Mouse (Mus musculus): ENCODE results near the gene Olfr485.
"Not testable (repeated sequence)": the region's sequence is repeated elsewhere in the genome, so short reads cannot be mapped to it uniquely, and the experiment has no call there.

Gene Olfr485

GRCm38 (mm10) chr7:108159771-108160170, at the start of gene Olfr485:
TSS of gene Olfr485 (minus strand) at chr7:108159871.
- DNase-seq = no peak

GRCm38 (mm10) chr7:108196938-108197337, 37.3 kb upstream of the Olfr485 start:
- no peak for DNase-seq

- DNase-seq = not testable (repeated sequence)
Measured at GRCm38 (mm10) chr7:108196337-108196736, 36.7 kb upstream of the Olfr485 start.

DNA sequence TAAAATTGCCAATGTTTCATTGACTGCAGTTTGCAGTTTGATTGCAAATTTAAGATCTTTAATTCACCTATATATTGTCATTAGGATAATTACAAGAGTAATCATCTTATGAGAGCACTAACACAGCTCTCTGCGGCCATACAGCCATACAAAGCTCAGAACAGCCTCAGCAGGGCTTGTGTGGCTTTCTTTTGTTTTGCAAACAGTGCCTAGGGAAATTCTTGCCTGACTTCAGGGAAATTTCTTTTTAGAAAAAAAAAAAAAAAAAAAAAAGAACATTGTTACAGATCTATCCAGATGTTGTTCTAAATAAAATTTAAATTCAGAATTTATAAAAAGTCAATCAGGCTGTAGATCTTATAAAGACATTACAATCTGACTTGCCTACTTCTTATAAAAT, 33.0 kb upstream of the Olfr485 start:
- DNase-seq = not testable (repeated sequence)

GRCm38 (mm10) chr7:108191196-108191595, 31.5 kb upstream of the Olfr485 start:
- DNase-seq = not testable (repeated sequence)

DNA sequence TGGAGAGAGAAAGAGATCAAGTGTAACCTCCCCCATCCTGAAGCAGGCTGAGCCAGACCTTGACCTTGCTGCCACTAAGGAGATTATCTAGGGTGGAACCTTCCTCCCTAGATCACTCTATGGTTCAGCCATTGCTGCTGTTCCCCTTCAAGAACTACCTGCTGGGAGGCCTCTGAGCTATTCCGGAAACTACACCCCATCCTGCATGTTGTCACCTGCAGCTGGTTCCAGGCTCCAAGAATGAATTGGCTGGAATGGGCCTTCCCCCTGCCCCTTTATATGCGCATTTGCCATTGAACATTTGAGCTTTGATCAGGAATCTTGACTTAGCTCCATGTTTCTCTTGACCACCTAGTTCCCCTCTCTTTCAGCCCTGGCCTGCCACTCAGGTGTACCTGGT, 25.6 kb upstream of the Olfr485 start:
- DNase-seq = not testable (repeated sequence)

- DNase-seq = not testable (repeated sequence)
Measured at GRCm38 (mm10) chr7:108184401-108184800, 24.7 kb upstream of the Olfr485 start.

DNA sequence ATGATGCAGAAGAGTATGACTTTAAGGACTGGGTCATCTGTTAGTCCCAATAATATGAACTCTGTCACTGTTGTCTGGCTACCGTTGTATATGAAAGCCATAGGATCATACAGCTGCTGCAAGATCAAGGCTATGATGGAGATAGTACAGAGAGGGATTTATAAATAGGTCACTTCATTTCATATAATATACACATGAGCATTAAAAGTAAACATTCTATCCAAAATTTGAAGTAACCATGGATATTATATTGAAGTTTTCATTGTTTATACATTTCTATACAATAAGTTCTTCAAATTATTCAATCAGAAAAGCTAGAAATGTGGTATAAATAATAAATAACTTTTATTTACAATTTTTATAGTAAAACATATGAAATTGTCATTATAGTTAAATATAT, 13.0 kb upstream of the Olfr485 start, which contains the start of gene Olfr486:
TSS of gene Olfr486 (minus strand) at position 101 of the 400 bp plus-strand sequence.
- DNase-seq = not testable (repeated sequence)

DNA sequence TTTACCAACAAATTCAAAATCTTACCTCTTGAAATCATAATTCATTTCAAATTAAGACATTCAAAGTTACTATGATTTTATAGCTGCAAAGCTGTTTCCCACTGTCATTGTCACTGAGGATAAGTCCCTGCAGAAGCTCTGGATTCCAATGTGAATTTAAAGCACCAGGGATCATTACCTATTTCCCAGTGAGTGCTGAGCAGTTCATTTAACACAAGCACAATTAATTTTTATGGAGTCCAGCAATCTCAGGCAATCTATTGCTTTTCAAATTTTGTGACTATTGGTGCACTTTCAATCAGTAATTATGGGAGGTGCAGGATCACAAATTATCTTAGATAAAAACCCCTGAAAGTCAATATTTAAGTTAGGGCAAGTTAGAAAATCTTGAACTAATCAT, 32.3 kb downstream of the Olfr485 start, which contains the start of gene Olfr484:
TSS of gene Olfr484 (minus strand) at position 101 of the 400 bp plus-strand sequence.
- no peak for DNase-seq

DNA sequence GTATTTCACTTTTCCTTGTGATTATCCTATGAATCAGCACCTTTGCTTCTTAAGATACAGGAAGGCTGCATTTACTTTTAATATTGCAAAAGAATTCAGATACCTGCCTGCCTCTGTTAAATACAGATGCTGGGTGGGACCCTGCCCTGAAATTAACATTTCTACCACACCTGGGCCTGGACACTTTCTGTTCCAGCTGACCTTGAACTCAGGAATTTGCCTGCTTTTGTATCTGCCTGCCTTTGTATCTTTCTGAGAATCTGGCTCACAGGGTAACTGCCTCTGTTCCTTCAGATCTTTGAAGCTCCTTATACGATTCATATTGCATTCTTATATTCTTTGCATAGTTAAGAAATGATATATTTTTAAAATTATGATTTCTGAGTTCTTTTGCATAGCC, 38.3 kb downstream of the Olfr485 start:
- no peak for DNase-seq

GRCm38 (mm10) chr7:108120681-108121080, 39.0 kb downstream of the Olfr485 start:
- DNase-seq = no peak
